Mouse (Mus musculus): ENCODE measurements around the gene Lilra6. TPM values are rescaled to one million over a fixed set of nuclear protein-coding genes. Genes with fewer than 3 reads are reported as not detected.
"Not testable (repeated sequence)": the region's sequence is repeated elsewhere in the genome, so short reads cannot be mapped to it uniquely, and the experiment has no call there.

Lilra6 gene
- polyA plus RNA-seq (2012; rRNA removed): 0.92 and 1.0 TPM in 2 replicates

GRCm38 (mm10) chr7:3915387-3915786 lies at the start of gene Lilra6:
Gene Lilra6, minus strand, starts transcription at chr7:3915503.
- DNase-seq (ENCODE audit: low spot score): not testable (repeated sequence)

GRCm38 (mm10) chr7:3962017-3962416 lies 46.7 kb upstream of the Lilra6 start:
- DNase-seq (ENCODE audit: low spot score): no peak

GRCm38 (mm10) chr7:3957387-3957786 lies 42.1 kb upstream of the Lilra6 start:
- no peak for DNase-seq (ENCODE audit: low spot score)

DNA sequence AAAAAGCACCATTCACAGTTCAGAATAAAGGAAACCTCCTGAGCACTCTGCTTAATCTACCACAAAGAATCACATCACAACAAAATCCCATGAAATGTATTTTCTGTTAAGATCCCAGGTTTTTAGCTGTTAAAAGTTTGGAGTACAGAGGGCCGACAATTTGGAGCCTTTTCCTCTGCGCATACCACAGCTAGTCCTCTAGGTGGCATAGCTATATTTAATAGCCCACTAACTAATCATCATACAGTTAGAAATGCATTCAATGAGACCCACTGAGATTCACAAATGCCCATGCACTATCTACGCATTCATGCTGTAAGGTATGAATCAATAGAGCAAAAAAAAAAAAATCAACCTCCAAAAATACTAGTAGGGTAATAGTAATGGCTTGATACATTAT lies 33.9 kb upstream of the Lilra6 start:
- no peak for DNase-seq (ENCODE audit: low spot score)

- DNase-seq (ENCODE audit: low spot score): no peak
Observed at GRCm38 (mm10) chr7:3948223-3948622, 32.9 kb upstream of the Lilra6 start.

- no peak for DNase-seq (ENCODE audit: low spot score)
Observed at GRCm38 (mm10) chr7:3946117-3946516, 30.8 kb upstream of the Lilra6 start.

GRCm38 (mm10) chr7:3940915-3941314 lies 25.6 kb upstream of the Lilra6 start:
- no peak for DNase-seq (ENCODE audit: low spot score)

DNA sequence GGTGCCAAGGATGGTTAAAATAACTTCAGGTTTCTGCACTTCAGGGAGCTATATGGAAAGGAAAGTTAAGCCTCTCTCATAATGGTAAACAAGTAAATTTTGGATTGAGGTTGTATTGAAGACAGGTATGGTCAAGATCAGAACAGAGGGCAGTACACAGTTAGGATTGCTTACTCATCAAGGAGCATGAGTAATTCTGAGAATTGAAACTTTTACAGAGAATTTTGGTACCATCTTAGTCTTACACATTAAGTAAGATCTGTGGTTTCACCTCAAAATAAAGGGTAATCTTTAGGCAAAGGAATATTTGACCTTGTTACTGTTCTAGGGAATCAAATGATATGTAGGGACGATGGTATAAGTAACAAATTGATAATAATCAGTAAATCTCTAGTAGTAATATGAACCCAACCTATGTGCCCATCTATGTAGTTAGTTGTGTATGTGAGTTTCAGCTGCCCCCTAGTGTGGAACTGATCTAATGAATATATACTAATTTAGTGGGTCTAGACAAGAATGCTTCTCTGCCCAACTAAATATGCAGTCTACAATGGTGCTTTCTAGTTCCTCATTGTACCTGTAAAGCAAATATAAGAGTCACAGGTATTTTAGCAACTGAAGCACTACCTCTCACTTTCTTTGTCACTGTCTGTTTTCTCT lies 24.7 kb upstream of the Lilra6 start:
- DNase-seq (ENCODE audit: low spot score): no peak

DNA sequence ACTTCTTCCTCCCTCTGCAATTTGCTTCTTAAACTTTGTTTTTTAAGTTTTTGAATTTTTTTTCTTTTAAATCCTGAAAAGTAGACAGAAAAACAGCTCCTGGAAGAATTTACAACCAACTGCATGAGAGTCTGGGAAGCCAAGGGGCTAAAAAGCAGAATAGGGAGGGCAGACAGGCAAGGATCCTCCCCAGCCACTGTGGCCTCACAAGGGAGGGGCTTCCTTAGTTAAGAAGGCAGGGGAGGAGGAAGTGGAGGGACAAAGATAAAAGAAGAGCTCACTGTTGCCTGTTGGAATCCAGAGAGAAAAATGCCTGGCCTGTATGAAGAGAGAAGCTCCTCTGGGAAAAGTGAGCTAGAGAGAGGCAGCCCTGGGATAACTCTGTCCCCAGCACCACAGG lies 20.2 kb upstream of the Lilra6 start:
- DNase-seq (ENCODE audit: low spot score): not testable (repeated sequence)

DNA sequence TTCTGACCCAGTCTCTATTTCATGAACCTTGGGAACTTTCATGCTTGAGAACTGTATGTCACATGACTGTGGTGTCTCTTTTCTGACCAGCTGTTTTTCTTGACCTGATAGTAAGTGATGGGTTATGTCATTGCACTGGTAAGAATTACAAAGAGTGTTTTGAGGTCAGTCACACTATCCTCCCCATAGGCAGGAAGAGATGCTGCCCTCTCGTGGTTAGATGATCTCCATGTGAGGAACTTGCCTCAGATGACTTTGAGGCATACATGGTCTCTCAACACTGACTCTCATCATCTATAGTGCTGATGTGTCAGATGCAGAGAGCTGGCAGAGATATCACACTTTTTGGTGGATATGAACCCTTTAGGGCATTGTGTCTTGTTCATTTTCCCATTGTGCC lies 11.6 kb downstream of the Lilra6 start:
- DNase-seq (ENCODE audit: low spot score): no peak

DNA sequence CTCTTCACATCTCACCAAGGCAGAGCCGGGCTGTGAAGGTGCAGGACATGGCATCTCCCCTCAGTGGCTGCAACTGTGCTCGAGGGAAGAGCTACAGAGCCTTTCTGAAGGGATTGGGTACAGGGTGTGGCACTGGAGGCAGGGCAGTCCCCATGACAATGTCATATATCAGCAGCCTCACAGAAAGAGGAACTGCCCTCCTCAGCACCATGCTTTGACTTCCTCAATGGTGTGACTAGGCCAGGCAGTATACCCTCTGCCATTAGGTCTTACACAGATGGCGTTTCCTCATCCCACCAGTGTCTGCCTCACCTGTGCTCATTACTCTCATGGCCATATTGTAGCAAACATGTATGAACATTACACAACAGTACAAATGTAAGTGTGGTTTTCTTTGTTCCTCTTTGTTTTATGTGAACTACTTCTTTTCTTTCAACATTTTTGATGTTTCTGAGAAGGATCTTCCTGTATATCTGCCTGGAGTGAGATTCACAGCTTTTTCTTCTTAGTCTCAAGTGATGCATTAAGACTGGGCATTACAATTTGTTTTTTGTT lies 17.2 kb downstream of the Lilra6 start, which contains the start of gene Gm14548:
Gene Gm14548 (minus strand): TSS at position 85 of the 555 bp plus-strand sequence.
- not testable (repeated sequence) for DNase-seq (ENCODE audit: low spot score)

DNA sequence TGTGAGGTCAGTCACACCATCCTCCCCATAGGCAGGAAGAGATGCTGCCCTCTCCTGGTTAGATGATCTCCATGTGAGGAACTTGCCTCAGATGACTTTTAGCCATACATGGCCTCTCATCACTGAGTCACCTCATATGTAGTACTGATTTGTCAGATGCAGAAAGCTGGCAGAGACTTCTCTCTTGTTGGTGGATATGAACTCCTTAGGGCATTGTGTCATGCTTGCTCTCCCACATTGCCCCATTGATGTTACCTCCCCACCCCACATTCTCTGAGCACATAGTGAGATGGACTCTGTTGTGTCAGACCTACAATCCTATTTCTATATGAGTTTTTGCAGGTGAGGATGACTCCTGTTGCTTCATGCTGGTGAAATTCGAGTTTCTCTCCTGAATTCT lies 40.3 kb downstream of the Lilra6 start:
- not testable (repeated sequence) for DNase-seq (ENCODE audit: low spot score)

Other genes starting within 250 kb of the Lilra6 start
- gene Leng1, start 249.7 kb downstream of the Lilra6 start, polyA plus RNA-seq (2012; rRNA removed): 14.0 and 14.8 TPM in 2 replicates
- gene Tmc4, start 237.9 kb downstream of the Lilra6 start, polyA plus RNA-seq (2012; rRNA removed): 120 and 136 TPM in 2 replicates
- gene Tsen34, start 222.6 kb downstream of the Lilra6 start, polyA plus RNA-seq (2012; rRNA removed): 88.8 and 98.9 TPM in 2 replicates
- 25.6 and 31.9 TPM in 2 replicates for gene Mboat7, start 222.0 kb downstream of the Lilra6 start, polyA plus RNA-seq (2012; rRNA removed)
- gene Rps9, start 211.5 kb downstream of the Lilra6 start, polyA plus RNA-seq (2012; rRNA removed): 3,051 and 3,338 TPM in 2 replicates
- 12.2 and 12.4 TPM in 2 replicates for gene Pirb, start 195.1 kb downstream of the Lilra6 start, polyA plus RNA-seq (2012; rRNA removed)
- 0.18 and 0.22 TPM in 2 replicates for gene Gm15448, start 89.8 kb downstream of the Lilra6 start, polyA plus RNA-seq (2012; rRNA removed)
- 0.33 and 0.65 TPM in 2 replicates for gene Pira2, start 70.5 kb downstream of the Lilra6 start, polyA plus RNA-seq (2012; rRNA removed)
- gene Gm14548, start 17.4 kb downstream of the Lilra6 start, polyA plus RNA-seq (2012; rRNA removed): 0.88 and 0.99 TPM in 2 replicates
- 3.5 and 3.6 TPM in 2 replicates for gene Lair1, start 147.7 kb upstream of the Lilra6 start, polyA plus RNA-seq (2012; rRNA removed)
- 4.5 and 5.0 TPM in 2 replicates for gene Ttyh1, start 203.9 kb upstream of the Lilra6 start, polyA plus RNA-seq (2012; rRNA removed)
- 262 and 275 TPM in 2 replicates for gene Leng8, start 221.5 kb upstream of the Lilra6 start, polyA plus RNA-seq (2012; rRNA removed)
- gene Leng9, start 234.9 kb upstream of the Lilra6 start, polyA plus RNA-seq (2012; rRNA removed): 5.8 and 6.3 TPM in 2 replicates
- gene Cdc42ep5, start 249.4 kb upstream of the Lilra6 start, polyA plus RNA-seq (2012; rRNA removed): 90.1 and 98.9 TPM in 2 replicates

All from urinary bladder, adult 2 months (tissue).